Comparison of ENCODE assay signal across 8 mouse cellular contexts in genomic region chr3:93443501-93444101, GRCm38 (mm10). TPM values are rescaled to one million over a fixed set of nuclear protein-coding genes. Genes with fewer than 3 reads are reported as not detected.
DNase-seq lines count a peak whose midpoint lies in the region; ATAC-seq and TF ChIP-seq lines count a peak whose summit lies in the region.

No protein-coding gene starts in this region.

- peaks cover 32% of the 10 kb centered on the region for H3K4me1 ChIP-seq in heart, embryonic 15.5 days (replicated peaks)
- H3K4me1 ChIP-seq in lung, adult 2 months (ENCODE audit: control insufficient read depth, insufficient read depth, low read length), result peaks cover 19% of the 10 kb centered on the region
- 0 out of 2 replicates have a peak, but pooled peaks cover 4% of the 10 kb centered on the region for H3K4me1 ChIP-seq in neural tube, embryonic 14.5 days (ENCODE audit: control insufficient read depth, insufficient read depth, low read length)

- no peak overlapping the region for H3K27ac ChIP-seq in heart, embryonic 15.5 days
- no peak overlapping the region for H3K27ac ChIP-seq in neural tube, embryonic 14.5 days (ENCODE audit: low read depth, low read length)

- peak overlapping the region; percentile 36; the same call in 1 of the 2 replicates for H3K9ac ChIP-seq in heart, embryonic 15.5 days
- peak overlapping the region; percentile 9; the same call in 1 of the 2 replicates for H3K9ac ChIP-seq in neural tube, embryonic 14.5 days (replicated peaks; ENCODE audit: low read depth, low read length)

- intact Hi-C loops in gastrocnemius, postnatal 14 days (cut with DNase I; ENCODE audit: low total_unique reads), result no loop called here

- peak overlapping the region; percentile 76 for H3K4me3 ChIP-seq in heart, embryonic 15.5 days
- H3K4me3 ChIP-seq in lung, adult 2 months (replicated peaks; ENCODE audit: extremely low read depth, low read depth, low read length), result peak overlapping the region; percentile 63
- peak overlapping the region; percentile 48 for H3K4me3 ChIP-seq in neural tube, embryonic 14.5 days (ENCODE audit: low read depth, low read length)

- peak; percentile 6 for DNase-seq in gastrocnemius, postnatal 10 days
- DNase-seq in gastrocnemius, postnatal 14 days, result no peak
- DNase-seq in embryo, embryonic 11 days, result peak; percentile 67
- DNase-seq in kidney, postnatal 10 days, result peak; percentile 21
- peak; percentile 37 for DNase-seq in lung, adult 2 months
- peak; percentile 4 to 5 for DNase-seq in urinary bladder, postnatal 36 days (ENCODE audit: low spot score in 2 of 2)

- H3K27me3 ChIP-seq in heart, embryonic 15.5 days, result peaks cover 58% of the 10 kb centered on the region
- peaks cover 13% of the 10 kb centered on the region for H3K27me3 ChIP-seq in neural tube, embryonic 14.5 days (ENCODE audit: control insufficient read depth, insufficient read depth, low read length)

- TF ChIP-seq POLR2A in lung, adult 2 months (IDR thresholded peaks at IDR 0.05; ENCODE audit: borderline replicate concordance, extremely low read depth, low read depth, low read length), result no peak

- H3K36me3 ChIP-seq in heart, embryonic 15.5 days, result no peaks in the 10 kb centered on the region
- no peaks in the 10 kb centered on the region for H3K36me3 ChIP-seq in neural tube, embryonic 14.5 days (ENCODE audit: control insufficient read depth, insufficient read depth, low read length)

- no peak for TF ChIP-seq CTCF in lung, adult 2 months (IDR thresholded peaks at IDR 0.05; ENCODE audit: insufficient read depth, low read length)

- no peak for ATAC-seq in heart, embryonic 15.5 days (replicated peaks; ENCODE audit: insufficient number of reproducible peaks, insufficient read depth, low FRiP score, low read depth)
- no peak for ATAC-seq in neural tube, embryonic 14.5 days (ENCODE audit: low read depth)

- no peaks in the 10 kb centered on the region for H3K9me3 ChIP-seq in heart, embryonic 15.5 days (replicated peaks)
- H3K9me3 ChIP-seq in neural tube, embryonic 14.5 days (ENCODE audit: control insufficient read depth, low read length), result no peaks in the 10 kb centered on the region

- under 1% methylated on average over 38 of the region's 38 CpGs for WGBS in heart, embryonic 15.5 days
- 2% methylated on average over 38 of the region's 38 CpGs for WGBS in lung, adult 2 months
- under 1% methylated on average over 38 of the region's 38 CpGs for WGBS in neural tube, embryonic 14.5 days

- H3K4me2 ChIP-seq in heart, embryonic 15.5 days, result peak overlapping the region; percentile 93
- peak overlapping the region; percentile 82 for H3K4me2 ChIP-seq in neural tube, embryonic 14.5 days (ENCODE audit: low read depth, low read length)

RNA-seq across cellular contexts. Expression of gene Tchh, which starts 1.5 kb away (rescaled TPM):
- under 1 TPM; 0.25 to 0.35 TPM for total RNA-seq in gastrocnemius, postnatal 10 days (2021)
- total RNA-seq in gastrocnemius, postnatal 14 days (2021), result under 1 TPM in 1 of 2 experiments, not detected in 1; 0.07 TPM
- 0.53 and 0.67 TPM in 2 replicates for polyA plus RNA-seq in heart, embryonic 15.5 days (2015; fragmentation: Nextera tagmentation; extraction: Ambion mirVana)
- 0.27 and 0.28 TPM in 2 replicates for polyA plus RNA-seq in lung, adult 2 months (2012; rRNA removed)
- 1.3 and 1.4 TPM in 2 replicates for polyA plus RNA-seq in neural tube, embryonic 14.5 days (2014; fragmentation: Nextera tagmentation; extraction: Ambion mirVana)

RNA-seq across cellular contexts. Expression of gene Tchhl1, which starts 25.0 kb away (rescaled TPM):
- total RNA-seq in gastrocnemius, postnatal 10 days (2021), result not detected
- not detected for total RNA-seq in gastrocnemius, postnatal 14 days (2021)
- not detected in 2 replicates for polyA plus RNA-seq in heart, embryonic 15.5 days (2015; fragmentation: Nextera tagmentation; extraction: Ambion mirVana)
- not detected in 2 replicates for polyA plus RNA-seq in lung, adult 2 months (2012; rRNA removed)
- polyA plus RNA-seq in neural tube, embryonic 14.5 days (2014; fragmentation: Nextera tagmentation; extraction: Ambion mirVana), result 0.13 TPM in 1 of 2 replicates, not detected in the other

RNA-seq across cellular contexts. Expression of gene Rptn, which starts 50.1 kb away (rescaled TPM):
- total RNA-seq in gastrocnemius, postnatal 10 days (2021), result not detected
- not detected for total RNA-seq in gastrocnemius, postnatal 14 days (2021)
- polyA plus RNA-seq in heart, embryonic 15.5 days (2015; fragmentation: Nextera tagmentation; extraction: Ambion mirVana), result not detected in 2 replicates
- polyA plus RNA-seq in lung, adult 2 months (2012; rRNA removed), result 0.16 and 42.1 TPM in 2 replicates
- not detected in 2 replicates for polyA plus RNA-seq in neural tube, embryonic 14.5 days (2014; fragmentation: Nextera tagmentation; extraction: Ambion mirVana)
